ENCODE assay signal across 19 mouse cellular contexts in the genomic region with DNA sequence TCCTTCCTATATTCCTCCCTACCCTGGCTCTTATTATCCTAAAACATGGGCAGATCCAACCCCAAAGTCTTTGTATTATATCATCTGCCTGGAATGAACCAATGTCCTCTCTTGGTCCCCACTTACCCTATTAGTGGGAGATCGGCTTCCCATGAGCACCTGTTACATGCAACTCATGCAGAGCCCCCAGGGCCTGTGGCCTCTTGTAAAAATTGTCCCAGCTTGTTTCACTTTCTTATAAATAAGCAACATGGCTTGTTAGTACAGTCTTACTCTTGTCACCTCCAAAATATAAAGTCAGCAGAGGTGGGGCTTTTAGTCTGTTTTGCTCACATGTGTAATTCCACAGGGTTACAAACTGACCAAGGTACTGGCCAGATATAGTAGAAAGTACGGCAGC. TPM values are rescaled to one million over a fixed set of nuclear protein-coding genes. Genes with fewer than 3 reads are reported as not detected.
DNase-seq lines count a peak whose midpoint lies in the region; ATAC-seq lines count a peak whose summit lies in the region.
"Had no signal": no experiment of that assay in that cellular context is flagged by ENCODE, and none has a peak within 500 bp of the region (broad histone marks: within the 10 kb centered on the region; RNA-seq: fewer than 3 reads in every experiment).

No protein-coding gene starts in this region.

- no peak overlapping the region for H3K4me3 ChIP-seq in midbrain, embryonic 11.5 days (ENCODE audit: low read depth, low read length)
- no peak overlapping the region for H3K4me3 ChIP-seq in midbrain, embryonic 16.5 days (ENCODE audit: low read depth, low read length)

- H3K4me2 ChIP-seq in midbrain, embryonic 11.5 days: no peak overlapping the region
- H3K4me2 ChIP-seq in midbrain, embryonic 16.5 days (ENCODE audit: low read length): no peak overlapping the region

- H3K9ac ChIP-seq in midbrain, embryonic 11.5 days (ENCODE audit: low read length): no peak overlapping the region
- H3K9ac ChIP-seq in midbrain, embryonic 16.5 days (ENCODE audit: low read depth, low read length): no peak overlapping the region

- no peaks in the 10 kb centered on the region for H3K9me3 ChIP-seq in midbrain, embryonic 11.5 days (ENCODE audit: control insufficient read depth, low read length)
- no peaks in the 10 kb centered on the region for H3K9me3 ChIP-seq in midbrain, embryonic 16.5 days (replicated peaks; ENCODE audit: control insufficient read depth, low read length, poor library complexity, severe bottlenecking)
- H3K9me3 ChIP-seq: G1E had no signal

- WGBS in midbrain, embryonic 11.5 days: 85% methylated on average over 2 of the region's 2 CpGs
- 90% methylated on average over 2 of the region's 2 CpGs for WGBS in midbrain, embryonic 16.5 days

- no peak for ATAC-seq in midbrain, embryonic 11.5 days (ENCODE audit: low FRiP score)
- no peak for ATAC-seq in midbrain, embryonic 16.5 days
- ATAC-seq: activated CD4-positive, CD25-positive, alpha-beta regulatory T cell, adult 4 months; CD4-positive, CD25-positive, alpha-beta regulatory T cell, adult 4 months; Patski had no signal

- intact Hi-C loops in heart, postnatal 25 days (cut with DNase I): no loop called here

- no peak overlapping the region for H3K27ac ChIP-seq in midbrain, embryonic 11.5 days (ENCODE audit: low read depth, low read length)
- H3K27ac ChIP-seq in midbrain, embryonic 16.5 days (ENCODE audit: low read length): no peak overlapping the region

- no peaks in the 10 kb centered on the region for H3K36me3 ChIP-seq in midbrain, embryonic 11.5 days (ENCODE audit: control insufficient read depth, insufficient read depth, low read length)
- H3K36me3 ChIP-seq in midbrain, embryonic 16.5 days (ENCODE audit: control insufficient read depth, insufficient read depth, low read length): peaks cover 5% of the 10 kb centered on the region; the same call in 1 of the 2 replicates

- H3K27me3 ChIP-seq in midbrain, embryonic 11.5 days (ENCODE audit: control insufficient read depth, insufficient read depth, low read length): no peaks in the 10 kb centered on the region
- H3K27me3 ChIP-seq in midbrain, embryonic 16.5 days (ENCODE audit: control insufficient read depth, insufficient read depth, low read depth, low read length): no peaks in the 10 kb centered on the region
- H3K27me3 ChIP-seq: CH12.LX, Patski had no signal

- DNase-seq in heart, adult 11 months: peak; percentile 55
- no peak for DNase-seq in heart, postnatal 25 days (ENCODE audit: low spot score)
- DNase-seq in midbrain, embryonic 11.5 days (ENCODE audit: low spot score, missing footprints): peak; percentile 56
- DNase-seq: adrenal gland, adult 2 months; adrenal gland, adult 8-10 months; adrenal gland, postnatal 10 days; adrenal gland, postnatal 14 days; adrenal gland, postnatal 25 days; adrenal gland, postnatal 36 days; B cell, adult 2 months; cerebellum, adult 11 months; cerebellum, adult 11-12 months; cerebellum, adult 18-20 months had no signal

- H3K4me1 ChIP-seq in midbrain, embryonic 11.5 days (ENCODE audit: control insufficient read depth, insufficient read depth, low read length): no peaks in the 10 kb centered on the region
- H3K4me1 ChIP-seq in midbrain, embryonic 16.5 days (ENCODE audit: control insufficient read depth, insufficient read depth, low read length): no peaks in the 10 kb centered on the region

RNA-seq across cellular contexts. Expression of a gene that starts 46.9 kb away (rescaled TPM):
- total RNA-seq in heart, postnatal 25 days (2021): 10 to 100 TPM; 64.5 to 69.1 TPM
- polyA plus RNA-seq in midbrain, embryonic 11.5 days (2014; fragmentation: Nextera tagmentation; extraction: Ambion mirVana): 33.5 and 34.7 TPM in 2 replicates
- polyA plus RNA-seq in midbrain, embryonic 16.5 days (2015; fragmentation: Nextera tagmentation; extraction: Ambion mirVana): 470 and 501 TPM in 2 replicates

RNA-seq across cellular contexts. Expression of a gene that starts 53.7 kb away (rescaled TPM):
- total RNA-seq in heart, postnatal 25 days (2021): 10 to 100 TPM; 54.6 to 59.6 TPM
- 98.7 and 109 TPM in 2 replicates for polyA plus RNA-seq in midbrain, embryonic 11.5 days (2014; fragmentation: Nextera tagmentation; extraction: Ambion mirVana)
- 44.3 and 46.9 TPM in 2 replicates for polyA plus RNA-seq in midbrain, embryonic 16.5 days (2015; fragmentation: Nextera tagmentation; extraction: Ambion mirVana)

Comparison
In these comparisons a context has a peak if more than half of its experiments do, and no peak if none do; other contexts are left out.
1. RNA of a gene that starts 46.9 kb away (polyA plus RNA-seq): 470 to 501 TPM in midbrain, embryonic 16.5 days; 33.5 to 34.7 TPM in midbrain, embryonic 11.5 days; every median in the first group is over 10 times any median in the second.